Mouse (Mus musculus) spleen, postnatal 4 days (tissue): ENCODE results near the gene Gm21921.
"Not testable (repeated sequence)": the region's sequence is repeated elsewhere in the genome, so short reads cannot be mapped to it uniquely, and the experiment has no call there.

ENCODE experiments used
- DNase-seq, 2 experiments: peaks; one replicate each; pipeline ENCODE4 v3.0.0; 2022; ENCODE audit warnings: low spot score in 2 of 2

Gene Gm21921

GRCm38 (mm10) chrY:24796143-24796542 is at the start of gene Gm21921:
Gene Gm21921 (minus strand): TSS chrY:24796243.
- not testable (repeated sequence) for DNase-seq
